Mouse (Mus musculus) T-helper 17 cell (primary cell): ENCODE measurements at regions not wholly inside any gene's neighbourhood (a gene's known extent, or its start where the extent isn't known, plus 50 kb on each side); places are given as distances from the start of the nearest gene placed in this dataset.

ENCODE experiments used
- in situ Hi-C, 2 experiments: fragments of 300-600 bp; cut with MboI, MseI; formaldehyde crosslinking; loops; 1 replicate in 1 of 2; 2 replicates in 1 of 2; pipeline ENCODE4 v1.15.1; 2025; ENCODE audit warnings: high pct_unique_total_duplicates in 2 of 2

DNA sequence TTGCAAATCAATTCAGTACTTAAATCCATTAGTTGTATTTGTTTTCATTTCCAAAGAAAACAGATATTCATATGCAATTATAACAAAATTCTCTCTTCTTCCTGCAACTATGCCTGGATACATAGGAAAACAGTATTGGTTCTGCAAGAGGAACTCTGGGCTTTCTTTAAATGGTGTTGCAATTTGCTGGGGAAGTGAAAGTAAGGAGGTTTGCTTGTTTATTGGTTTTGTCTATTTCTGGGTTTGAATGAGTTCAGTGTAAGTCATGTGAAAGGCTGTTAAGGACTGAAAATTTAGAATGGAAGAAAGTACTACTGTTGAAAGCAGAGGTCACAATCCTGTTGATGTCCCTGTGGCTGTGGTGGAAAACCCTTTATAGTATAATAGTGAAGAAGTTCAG lies 1058.0 kb downstream of the Pla2g4a start:
- in situ Hi-C loops, result no loop called here

DNA sequence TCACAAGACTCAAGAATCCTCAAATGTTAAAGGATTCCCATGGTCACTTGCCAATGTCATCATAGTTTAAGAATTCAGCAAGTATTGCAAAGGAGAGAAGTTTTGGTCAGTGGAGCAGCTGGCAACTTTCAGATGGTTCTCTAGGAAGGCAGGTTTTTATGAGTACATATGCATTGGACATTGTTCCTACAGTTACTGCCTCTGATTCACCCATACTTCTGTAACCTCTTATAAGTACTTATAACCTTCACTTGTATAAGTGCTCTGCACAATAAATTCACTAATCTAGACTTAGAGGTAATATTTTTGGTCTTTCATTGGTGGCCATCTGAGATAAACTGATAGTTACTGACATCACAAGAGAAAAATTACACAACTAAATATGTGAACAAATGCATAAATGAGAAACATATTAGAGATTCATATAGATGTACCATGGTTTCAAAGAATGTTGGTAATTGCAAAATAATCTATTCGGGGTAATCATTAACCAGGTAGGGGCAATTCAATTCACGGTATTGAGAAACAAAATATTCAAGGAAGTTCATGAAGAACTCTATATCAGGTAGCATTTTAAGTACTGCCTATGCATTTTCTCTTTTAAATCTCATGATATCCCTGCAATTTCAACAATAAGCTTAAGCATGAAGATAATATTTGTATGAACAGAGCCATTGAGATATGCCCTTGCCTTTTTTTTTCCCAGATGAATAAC lies 1059.6 kb downstream of the Pla2g4a start:
- in situ Hi-C loops, result no loop called here

DNA sequence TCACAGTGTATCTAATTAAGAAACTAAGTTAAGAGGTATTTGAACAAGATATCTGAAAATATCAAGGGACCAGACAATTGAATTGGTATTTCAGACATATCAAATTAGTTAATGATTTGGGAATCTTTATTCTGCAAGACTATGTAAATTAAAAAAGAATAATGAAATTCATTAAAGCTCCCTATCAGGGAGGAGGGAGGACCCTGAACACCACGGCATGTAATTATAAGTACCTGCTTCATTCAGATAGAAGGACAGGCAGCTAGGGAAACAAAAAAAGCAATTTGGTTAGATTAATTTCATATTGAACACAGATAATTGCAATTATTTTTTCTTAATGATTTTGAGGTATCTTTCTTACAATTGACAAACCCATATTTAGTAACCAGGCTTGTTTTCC lies 1090.3 kb downstream of the Pla2g4a start:
- in situ Hi-C loops, result no loop called here

DNA sequence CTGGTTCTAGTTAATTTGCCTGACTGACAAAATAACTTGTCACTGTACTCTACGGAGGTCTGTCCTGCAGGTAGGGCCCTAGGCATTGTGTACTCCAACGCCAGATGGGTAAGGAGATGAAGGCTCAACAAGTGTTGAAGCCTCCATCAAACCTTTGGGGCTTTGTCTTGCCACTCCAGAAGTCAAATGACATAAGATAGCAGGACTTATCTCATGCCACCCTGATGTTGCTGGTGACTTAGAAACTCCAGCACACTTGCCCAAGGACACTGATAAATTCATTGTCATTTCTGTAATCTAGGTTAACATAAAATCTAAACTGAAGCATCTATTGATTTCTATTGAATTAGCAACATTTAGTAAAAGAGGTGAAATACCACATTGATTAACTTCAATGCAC lies 1097.5 kb downstream of the Pla2g4a start:
- in situ Hi-C loops, result no loop called here

DNA sequence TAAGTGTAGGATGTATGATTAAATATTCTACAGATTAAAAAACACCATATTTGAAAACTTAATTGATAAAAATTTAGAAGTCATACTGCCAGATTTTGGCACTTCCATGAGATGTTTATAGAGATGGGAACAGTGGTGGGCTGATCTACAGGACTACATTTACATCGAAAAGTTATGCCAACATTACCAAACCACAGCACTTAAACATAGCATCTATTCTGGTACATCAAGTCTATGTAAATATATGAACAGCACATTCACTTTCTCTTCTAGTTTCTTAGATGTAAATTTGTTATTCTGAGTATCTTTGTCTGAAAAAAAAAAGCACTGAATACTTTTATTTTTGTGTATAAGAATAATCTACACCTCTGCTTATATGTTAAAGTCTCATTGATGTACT lies 1108.1 kb downstream of the Pla2g4a start:
- in situ Hi-C loops, result no loop called here

DNA sequence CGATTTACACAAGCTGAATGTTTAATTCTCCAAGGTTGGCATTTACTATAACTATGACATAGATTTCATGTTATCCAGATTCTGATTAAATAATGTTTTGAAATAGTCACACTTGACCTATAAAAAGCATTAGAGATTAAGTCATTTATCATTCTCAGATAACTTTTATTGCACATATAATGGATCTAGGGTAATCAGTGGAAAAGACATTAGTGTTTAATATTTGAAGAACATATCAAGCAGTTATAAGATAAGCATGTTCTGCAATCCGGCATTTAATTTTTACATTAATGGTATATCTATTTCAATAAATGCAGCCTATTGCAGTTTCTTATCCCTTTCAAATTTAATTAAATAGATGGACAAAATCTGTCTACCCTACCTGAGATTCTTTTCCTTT lies 1114.5 kb downstream of the Pla2g4a start:
- in situ Hi-C loops, result loop anchor here in 1 of 2 experiments (10.0 kb wide), 1 partner anchor 1012 kb away; no protein-coding TSS in a partner anchor

DNA sequence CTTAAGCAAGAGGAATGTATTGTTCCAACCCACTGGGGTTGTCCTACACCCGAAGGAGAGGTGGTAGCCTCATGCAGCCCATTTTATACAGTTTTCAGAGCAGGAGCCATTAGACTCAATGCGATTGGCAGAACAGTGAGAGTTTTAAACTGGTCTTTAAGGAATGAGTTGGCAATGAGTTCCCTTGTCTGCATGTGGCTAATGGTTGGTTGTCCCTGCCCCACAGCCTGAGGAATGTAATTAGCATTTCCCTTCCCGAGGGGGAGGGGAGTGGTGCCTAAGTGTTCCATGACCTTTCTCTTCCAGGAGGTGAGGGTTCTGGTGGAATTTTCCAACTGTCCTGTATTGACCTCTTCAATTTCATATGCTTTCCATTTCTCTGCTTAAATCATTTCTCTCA lies 1137.9 kb downstream of the Pla2g4a start:
- in situ Hi-C loops, result no loop called here

DNA sequence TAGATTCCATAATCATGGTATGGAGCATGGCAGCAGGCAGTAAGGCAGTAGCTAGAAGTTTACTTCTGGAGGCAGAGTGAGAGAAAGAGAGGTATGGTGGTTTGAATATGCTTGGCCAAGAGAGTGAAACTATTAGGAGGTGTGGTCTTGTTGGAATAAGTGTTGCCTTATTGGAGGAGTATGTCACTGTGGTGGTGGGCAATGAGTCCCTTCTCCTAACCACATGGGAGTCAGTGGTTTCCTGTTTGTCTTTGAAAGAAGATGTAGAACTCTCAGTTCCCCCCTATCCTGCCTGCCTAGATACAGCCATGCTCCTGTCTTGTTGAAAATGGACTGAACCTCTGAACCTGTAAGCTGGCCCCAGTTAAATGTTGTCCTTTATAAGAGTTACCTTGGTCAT lies 1152.4 kb downstream of the Pla2g4a start:
- in situ Hi-C loops, result no loop called here

DNA sequence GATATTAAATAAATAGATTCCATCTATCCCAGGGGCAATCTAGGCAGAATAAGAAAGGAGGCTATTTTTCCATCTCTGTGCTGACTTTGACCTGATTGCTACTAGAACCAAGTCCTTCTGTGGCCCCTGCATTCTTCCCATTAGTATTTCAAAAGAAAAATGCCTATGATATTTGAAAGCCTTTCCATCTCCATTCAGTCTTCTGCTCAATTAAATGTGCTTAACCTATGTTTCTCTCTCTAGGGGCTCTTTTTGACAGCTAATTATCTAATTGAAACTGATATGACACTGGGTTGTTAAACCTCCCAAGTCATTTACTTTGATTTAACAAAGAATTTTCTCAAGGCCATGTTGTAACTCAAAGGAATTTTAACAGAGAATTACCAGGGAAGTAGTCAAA lies 1164.0 kb downstream of the Pla2g4a start:
- in situ Hi-C loops, result no loop called here

DNA sequence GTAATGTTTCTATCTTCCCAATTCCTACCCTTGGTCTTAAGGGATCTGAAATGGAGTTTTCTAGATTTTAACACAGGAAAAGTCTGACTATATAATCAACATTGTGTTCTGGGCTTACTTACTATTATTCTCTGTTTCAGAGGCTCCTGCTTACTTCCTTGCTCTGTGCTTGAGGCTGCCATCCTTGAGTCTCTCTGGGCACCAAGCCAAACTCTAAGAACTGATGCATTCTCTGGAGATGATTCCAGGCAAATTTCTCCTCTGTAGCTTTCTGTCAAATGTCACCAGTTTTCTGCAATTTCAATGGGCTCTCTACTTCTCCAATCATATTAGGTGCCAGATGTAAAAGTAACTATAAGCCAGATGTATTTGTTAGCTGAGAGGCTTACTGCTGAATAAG lies 1210.3 kb downstream of the Pla2g4a start:
- in situ Hi-C loops, result no loop called here

DNA sequence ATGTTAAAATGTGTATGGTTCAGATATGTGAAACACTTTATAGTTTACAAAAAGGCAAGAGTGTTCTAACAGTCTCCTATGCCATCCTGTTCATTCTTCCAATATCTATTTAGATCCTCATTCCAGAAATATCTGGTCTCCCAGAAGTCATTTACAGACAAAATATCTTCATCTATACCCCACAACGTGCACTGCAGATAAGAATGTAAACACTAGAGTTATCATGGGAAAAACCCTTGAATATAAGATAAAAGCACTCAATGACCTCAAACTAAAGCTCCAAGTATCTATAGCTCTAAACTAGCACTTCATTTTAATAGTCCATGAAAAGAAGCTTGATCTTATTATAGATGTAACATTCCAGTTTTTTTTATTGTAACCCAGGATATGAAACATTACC lies 1239.0 kb downstream of the Pla2g4a start:
- in situ Hi-C loops, result no loop called here

DNA sequence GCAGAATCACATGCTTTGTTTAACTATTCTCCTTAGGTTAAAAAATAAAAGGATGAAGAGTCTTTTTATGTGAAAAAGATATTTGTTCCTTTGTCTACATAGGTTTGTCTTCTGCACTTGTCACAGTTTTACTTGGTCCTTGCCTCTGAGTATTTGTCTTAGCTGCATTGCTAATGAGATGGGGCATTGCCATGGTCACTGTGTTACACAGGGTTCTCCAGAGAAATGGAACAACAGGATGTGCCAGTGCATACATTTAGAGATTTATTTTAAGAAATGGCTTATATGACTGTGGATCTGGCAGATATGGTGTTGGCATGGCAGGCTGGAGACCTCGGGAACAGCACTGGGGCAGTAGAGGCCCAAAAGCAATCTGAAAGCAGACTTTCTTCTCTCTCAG lies 1239.7 kb downstream of the Pla2g4a start:
- in situ Hi-C loops, result no loop called here

DNA sequence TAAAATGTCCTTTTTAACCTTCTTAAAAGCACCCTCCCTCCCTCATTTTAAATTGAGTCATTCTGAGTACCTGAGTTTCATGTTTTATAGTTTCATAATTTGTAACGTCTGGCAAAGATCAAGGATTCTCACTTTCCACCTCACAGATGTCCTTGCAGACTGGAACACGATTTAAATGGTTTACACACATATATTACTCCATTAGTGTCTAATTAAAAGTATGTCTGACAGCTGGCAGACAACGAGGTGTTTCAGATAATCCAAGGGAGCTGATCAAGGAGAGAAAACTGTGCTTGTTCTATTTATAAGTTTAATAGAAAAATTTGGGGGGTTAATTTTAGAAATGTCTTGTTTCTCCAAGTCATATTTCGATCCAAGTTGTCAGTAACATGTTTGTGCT lies 1240.1 kb downstream of the Pla2g4a start:
- in situ Hi-C loops, result no loop called here

DNA sequence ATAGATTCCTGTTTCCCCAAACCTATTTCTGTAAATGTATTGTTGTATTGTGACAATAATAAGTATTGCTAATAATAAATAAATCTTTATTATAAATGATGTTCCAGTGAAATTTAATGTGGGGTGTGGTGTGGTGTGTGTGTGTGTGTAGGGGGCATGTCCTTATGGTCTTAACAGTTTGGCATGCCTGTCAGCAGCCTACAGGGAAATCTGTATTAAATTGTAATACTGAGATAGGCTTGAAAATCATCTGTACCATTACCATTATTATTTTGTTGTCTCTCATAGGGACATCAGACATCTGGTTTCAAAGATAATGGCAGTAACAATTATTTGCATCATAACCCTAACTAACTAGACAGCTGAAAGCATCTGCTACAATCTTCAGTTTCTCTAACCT lies 1253.0 kb downstream of the Pla2g4a start:
- in situ Hi-C loops, result no loop called here

DNA sequence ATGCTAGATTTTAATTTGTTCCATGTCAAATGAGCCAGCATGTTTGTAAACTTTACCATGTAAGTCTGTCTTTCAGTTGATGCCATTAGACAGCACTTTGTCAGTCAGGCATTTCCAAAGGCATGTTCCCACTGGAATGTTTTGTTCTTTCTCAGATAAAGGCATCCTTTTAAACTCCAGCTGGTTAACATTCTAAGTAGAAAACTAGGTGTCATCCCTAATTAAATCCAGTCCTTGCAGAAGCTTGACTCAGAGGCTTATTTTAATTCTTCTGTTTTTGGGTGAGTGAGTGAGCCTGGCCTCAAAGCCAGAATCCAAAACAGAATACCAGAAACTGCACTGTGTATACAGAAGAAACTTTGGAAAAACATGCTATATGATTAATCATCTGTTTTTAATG lies 1253.4 kb downstream of the Pla2g4a start:
- in situ Hi-C loops, result no loop called here

DNA sequence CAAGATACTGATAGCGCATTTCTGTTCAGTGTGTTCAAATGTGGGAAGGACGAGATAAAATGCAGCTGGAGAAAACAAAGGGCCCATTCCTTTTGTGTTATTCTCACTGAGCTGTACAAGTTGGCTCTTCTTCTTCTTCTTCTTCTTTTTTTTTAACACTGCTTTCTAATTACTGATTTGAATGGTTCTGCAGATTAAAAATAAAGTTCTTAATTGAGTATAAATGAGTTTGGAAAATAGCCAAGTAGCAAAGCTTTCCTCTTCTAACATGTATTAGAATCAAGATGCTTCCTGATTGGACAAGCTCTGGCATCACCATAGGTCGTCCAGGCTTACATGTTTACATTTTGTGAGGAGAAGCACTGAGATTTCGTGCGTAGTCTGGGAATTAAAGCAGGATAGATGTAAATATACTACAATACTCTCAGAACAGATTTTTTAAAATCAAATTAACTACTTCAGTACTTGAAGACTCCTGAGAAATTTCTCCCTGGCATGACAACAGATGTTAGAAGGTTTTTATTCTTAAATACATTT lies 1254.8 kb downstream of the Pla2g4a start:
- in situ Hi-C loops, result no loop called here

DNA sequence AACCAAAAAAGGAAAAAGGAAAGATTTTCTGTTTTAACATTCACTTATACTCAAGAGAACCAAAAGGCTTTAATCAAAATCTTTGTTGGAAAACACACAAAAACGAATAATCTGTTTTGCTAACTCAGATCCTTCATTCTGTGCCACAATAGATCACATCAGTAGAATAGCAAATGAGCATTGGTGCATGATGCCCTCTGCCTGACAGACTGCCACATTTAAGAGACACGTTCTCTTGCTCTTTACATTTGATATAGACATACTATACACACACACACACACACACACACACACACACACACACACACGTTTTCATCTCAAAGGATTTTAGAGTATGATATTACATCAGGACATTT lies 1260.5 kb downstream of the Pla2g4a start:
- in situ Hi-C loops, result no loop called here

DNA sequence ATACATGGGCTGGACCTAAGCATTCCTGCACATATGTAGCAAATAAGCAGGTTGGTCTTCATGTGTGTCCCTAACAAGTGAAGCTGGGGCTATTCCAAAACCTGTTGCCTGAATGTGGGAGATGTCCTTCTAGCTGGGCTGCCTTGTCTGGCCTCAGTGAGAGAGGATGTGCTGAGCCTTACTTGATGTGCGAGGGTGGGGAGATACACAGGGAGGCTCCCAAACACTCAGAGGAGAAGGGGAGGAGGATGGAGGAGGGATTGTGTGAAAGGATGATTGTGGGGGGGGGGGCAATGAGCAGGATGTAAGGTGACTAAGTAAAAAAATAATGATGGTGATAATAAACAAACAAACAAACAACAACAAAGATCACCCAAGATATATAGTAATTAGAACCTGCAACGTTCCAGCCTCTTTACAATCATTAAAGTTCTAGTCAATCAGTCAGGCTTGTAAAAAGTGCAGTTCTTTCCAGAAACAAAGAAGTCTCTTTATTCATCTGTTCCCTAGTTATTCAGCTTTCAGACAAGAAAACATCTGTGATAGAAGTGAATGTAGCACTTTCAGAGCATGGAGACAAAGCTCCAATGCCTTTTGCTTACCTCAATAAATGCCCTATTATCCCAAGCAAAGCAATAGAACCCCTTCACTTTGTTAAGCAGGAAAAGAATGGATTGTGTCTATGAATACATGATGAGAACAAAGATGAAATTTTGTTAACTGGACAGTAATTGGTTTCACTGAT lies 1261.1 kb downstream of the Pla2g4a start:
- in situ Hi-C loops, result no loop called here

DNA sequence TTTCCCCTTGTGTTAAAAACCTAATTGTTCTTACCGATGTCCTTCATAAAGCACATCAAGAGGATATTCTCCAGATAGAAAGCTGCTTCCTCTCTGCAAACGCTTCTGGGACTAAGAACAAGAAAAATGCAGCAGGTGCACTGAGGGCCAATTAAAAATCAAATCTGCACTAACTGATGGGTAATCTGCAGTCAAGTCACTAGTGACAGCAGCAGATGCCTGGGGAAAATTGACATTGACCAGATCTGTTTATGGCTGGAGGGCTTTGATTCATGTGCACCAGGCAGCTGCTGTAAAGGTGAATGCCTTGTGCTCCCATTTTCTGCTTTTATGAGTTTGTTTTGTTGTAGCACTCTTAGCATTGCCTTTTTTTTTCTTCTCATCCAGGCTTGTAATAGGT lies 1271.0 kb downstream of the Pla2g4a start:
- in situ Hi-C loops, result no loop called here

DNA sequence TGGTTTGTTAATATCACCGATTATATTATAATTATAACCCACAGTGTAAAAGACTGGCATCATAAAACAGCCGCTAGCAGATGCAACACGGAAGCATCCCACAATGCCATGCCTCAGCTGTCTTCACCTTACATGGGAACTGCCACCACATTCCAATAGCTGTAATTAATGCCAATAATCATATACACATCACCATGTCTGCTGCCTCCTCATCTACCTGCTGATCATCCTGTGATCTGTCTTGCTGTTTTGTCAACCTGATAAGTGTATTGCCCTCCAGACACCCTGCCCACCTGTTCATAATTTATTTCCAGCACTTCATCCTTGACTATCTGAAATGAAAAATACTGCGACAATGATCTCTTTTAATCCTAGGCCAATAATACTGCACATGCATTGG lies 1271.5 kb downstream of the Pla2g4a start:
- in situ Hi-C loops, result loop anchor here in 1 of 2 experiments (10.0 kb wide), 1 partner anchor 255 kb away; no protein-coding TSS in a partner anchor

DNA sequence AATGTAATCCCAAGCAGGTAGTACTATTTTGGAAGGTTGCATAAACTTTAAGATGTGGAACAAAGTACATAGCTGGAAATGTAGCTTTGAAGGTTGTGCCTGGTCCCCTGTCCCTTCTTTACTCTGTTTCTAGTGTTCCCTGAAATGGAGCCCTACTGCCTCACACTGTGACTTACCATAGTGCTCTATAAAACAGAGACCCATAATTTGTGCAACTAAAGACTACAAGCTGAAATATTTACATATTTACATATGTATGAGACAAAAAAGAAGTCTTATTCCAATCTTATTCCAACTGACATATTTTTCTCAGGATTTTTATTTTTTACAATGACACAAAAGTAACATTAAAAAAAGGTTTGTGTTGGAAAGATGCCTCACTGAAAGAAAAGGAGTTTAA lies 1285.6 kb downstream of the Pla2g4a start:
- in situ Hi-C loops, result no loop called here

DNA sequence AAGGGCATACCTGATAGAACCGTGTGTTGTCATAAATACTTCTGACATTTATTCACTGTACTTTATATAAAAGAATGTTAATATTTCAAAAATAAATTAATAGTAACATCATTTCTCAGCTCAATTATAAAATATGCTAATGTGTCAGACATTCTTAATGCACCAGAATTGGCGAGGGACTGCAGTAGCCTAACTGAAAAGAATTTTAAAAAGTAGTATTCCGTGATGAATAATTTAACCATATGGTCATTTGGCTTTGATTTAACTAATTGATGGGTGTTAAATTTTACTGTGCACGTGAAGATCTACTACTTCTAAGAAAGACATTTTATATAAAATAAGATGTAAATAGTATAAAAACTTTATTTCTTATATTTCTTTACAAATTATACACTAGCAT lies 1296.7 kb downstream of the Pla2g4a start:
- in situ Hi-C loops, result no loop called here

DNA sequence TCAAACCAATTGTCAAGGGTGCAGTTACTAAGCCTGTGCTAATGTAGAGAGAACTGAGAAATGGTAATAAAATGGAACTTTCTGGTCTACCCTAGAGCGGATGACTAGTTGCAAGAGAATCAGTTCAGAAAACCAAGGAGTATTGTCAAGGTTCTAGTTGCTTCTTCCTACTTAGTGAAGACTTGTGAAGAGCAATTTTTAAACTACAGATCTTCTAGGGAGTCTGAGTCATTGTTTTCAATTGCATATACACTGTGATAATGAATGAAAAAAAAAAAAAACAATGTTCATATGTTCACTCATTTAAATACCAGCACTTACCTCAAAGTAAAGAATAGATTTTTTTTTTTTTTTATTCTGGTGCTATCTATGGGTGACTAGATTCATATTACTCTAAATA lies 1304.1 kb downstream of the Pla2g4a start:
- in situ Hi-C loops, result no loop called here
